Mouse (Mus musculus) embryo, embryonic 11.5 days (tissue): ENCODE results near the gene Fam89a.

ENCODE experiments used
- DNase-seq: peaks from one replicate; pipeline ENCODE4 v3.0.0-alpha.2; 2012; ENCODE audit warnings: low read depth, low spot score

The Fam89a gene

GRCm38 (mm10) chr8:124751709-124752173 lies at the start of gene Fam89a:
TSS of gene Fam89a (minus strand) at chr8:124751832.
- peak; percentile 44 for DNase-seq

DNA sequence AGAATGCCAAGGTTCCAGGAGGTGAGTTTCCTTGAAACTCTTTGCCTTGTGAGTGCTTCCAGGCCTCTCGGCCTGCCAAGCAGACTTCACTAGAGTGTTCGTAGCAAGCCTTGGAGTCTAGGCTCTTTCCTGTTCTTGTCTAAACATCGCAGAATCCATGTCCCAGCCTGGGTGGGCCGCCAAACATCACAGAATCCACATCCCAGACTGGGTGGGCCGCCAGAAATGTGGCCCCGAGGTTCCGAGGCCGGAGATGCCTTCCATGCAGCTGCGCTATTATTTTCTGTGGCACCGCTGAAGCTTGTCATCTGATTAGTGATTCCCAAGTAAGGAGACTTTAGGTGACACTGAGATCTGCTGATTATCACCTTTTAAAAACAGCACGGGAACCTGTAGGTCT lies 48.9 kb upstream of the Fam89a start:
- DNase-seq = no peak

GRCm38 (mm10) chr8:124795781-124796488 lies 44.3 kb upstream of the Fam89a start:
- DNase-seq = no peak

- DNase-seq = no peak
Measured at GRCm38 (mm10) chr8:124794486-124794780, 42.8 kb upstream of the Fam89a start.

- DNase-seq = no peak
Measured at GRCm38 (mm10) chr8:124793661-124794485, 42.2 kb upstream of the Fam89a start.

DNA sequence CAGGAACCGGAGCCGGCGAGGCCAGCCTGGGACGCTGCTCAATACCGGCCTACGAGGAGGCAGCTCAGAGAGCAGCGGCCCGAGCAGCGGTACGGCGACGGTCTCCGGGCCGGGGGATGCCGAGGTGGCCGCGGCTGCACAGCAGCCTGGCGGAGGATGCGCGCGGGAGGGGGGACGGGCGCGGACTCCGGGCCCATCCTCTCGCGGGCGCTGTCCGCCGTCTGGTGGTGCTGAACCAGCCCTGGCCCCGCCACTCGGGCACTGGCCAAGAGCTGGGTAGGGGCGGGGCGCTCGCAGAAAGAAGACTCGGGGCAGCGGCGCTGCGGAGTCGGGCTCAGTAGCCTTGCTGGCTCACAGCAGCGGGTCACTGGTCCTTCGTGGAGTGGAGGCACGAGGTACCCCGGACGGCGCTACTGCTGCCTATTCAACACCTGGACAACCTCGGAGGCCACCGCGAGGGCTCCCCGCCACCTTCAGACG lies 41.6 kb upstream of the Fam89a start:
- peak; percentile 79 for DNase-seq

- peak; percentile 71 for DNase-seq
Measured at GRCm38 (mm10) chr8:124792708-124793107, 41.1 kb upstream of the Fam89a start, which contains the start of gene Trim67. TSS of gene Trim67 (plus strand) at chr8:124793092.

DNA sequence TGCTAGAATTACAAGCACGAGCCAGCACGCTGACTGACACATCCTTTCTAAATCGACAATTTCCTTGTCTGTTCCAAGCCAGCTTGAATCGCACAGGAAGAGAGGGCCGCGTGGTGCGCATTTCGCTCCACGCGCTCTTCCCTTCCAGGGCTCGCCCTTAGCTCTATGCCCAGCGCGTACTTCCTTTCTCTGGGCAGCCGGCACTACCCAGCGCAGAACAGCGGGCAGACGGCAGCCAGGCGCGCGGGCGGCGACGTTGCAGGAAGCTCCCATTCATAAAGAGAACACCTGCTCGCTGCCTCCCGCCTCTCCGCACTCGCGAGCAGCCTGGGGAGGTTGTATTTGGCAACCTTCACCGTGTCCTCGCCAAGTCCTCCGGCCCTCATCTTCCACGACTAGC lies 40.6 kb upstream of the Fam89a start:
- no peak for DNase-seq

DNA sequence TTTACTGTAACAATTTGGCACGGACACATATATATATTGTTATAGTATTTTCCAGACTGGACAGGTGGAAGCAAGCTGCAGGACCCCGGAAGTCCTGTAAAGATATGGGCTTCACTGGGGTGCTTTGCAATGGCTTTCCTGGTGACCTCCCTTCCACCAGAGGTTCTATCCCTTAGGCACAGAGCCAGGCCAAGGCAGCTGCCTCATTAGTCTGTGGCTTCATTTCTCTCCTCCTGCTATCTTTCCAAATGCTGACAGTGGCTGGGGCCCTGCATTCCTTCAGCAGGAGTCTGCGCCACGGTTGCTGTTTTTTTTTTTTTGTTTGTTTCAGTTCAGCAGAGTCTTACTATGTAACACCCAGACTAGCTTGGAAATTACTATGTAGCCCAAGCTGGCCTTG lies 40.1 kb upstream of the Fam89a start:
- no peak for DNase-seq

DNA sequence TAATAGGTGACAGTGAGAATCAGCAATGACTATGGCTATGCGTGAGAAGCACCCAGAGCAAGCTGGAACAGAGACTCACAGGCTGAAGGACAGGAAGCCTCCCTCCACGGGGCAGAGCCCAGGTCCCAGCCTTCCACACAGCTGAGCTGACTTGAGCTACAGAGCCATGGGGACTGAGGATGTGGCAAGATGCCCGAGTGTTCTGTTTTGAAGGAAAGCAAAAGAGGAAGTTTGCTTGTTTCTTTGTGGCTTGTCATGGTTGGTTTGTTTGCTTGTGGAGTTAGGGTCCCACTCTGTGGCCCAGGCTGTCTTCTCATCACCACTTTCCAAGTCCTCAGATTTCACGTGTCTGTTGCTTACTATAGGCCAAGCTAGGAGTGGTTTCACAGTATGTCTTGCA lies 39.0 kb upstream of the Fam89a start:
- DNase-seq = no peak

- DNase-seq = no peak
Measured at GRCm38 (mm10) chr8:124784613-124785012, 33.0 kb upstream of the Fam89a start.

DNA sequence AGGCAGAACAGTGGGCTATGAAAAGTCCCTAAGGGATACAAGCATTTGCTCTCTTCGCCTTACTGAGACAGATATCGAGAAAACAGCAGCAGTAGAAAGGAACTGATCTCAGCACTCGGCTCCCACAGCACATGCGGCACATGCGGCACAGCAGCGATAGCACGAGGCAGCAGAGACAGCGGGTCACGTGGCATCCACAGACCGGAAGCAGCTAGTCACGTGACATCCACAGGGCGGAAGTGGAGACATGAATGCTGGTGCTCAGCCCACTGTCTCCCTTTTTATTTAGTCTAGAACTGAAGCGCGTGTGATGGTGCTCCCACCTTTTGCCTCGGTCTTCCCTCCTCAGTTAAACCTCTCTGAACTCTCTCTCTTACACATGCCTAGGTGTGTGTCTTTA lies 31.6 kb upstream of the Fam89a start:
- DNase-seq = no peak

DNA sequence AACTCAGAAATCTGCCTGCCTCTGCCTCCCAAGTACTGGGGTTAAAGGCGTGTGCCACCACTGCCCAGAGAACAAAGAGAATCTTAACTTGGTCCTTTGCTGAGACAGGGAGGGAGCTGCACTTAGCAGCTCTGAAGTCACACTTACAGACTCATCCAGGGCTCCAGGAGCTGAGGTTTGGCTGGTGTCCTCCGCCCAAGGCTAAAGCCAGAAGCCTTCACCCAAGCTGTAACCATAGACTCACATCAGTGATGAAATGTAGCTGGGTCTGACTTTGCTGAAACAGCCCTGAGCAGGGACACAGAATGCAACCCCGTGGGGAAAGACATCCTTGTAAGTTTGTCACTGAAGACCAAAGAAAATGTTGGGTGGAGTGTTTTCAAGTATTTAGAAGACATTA lies 30.8 kb upstream of the Fam89a start:
- no peak for DNase-seq

- no peak for DNase-seq
Measured at GRCm38 (mm10) chr8:124780236-124780635, 28.6 kb upstream of the Fam89a start.

DNA sequence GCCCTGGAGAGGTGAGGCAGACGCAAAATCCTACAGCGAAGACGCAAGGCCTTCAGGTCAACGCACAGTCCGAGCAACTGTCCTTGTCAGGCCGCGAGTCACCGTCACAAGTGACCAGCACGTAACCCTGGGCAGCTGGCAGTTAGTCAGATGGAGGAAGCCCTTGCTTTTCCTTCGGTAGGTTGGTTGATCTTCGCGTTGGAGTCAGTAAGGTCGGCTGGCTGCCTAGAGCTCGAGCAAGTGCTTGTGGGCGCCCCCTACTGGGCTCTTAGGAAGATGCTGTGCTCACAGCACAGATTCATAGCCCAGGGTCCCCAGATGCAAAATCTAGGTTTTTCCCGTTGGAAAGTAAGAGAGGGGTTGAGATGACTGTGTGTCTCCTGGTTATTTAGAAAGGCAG lies 24.1 kb upstream of the Fam89a start:
- DNase-seq = peak; percentile 69

DNA sequence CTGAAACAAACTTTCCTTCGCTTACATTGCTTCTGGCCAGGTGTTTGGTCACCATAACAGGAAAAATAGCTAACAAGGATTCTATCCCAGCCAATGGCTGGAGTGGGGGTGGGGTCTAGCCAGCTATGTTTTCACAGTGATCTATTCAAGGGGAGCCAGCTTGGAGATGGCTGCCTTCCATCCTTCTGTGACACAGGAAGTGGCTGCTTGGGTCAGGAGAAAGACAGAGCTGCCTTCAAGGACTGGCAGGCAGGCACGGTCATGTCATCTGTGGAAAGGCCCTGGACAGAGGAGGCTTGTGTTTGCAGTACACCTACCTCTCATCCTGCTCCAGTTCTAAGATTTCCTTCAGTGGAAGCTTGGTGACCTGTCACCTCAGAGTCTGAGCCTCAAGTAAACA lies 20.8 kb upstream of the Fam89a start:
- DNase-seq = no peak

DNA sequence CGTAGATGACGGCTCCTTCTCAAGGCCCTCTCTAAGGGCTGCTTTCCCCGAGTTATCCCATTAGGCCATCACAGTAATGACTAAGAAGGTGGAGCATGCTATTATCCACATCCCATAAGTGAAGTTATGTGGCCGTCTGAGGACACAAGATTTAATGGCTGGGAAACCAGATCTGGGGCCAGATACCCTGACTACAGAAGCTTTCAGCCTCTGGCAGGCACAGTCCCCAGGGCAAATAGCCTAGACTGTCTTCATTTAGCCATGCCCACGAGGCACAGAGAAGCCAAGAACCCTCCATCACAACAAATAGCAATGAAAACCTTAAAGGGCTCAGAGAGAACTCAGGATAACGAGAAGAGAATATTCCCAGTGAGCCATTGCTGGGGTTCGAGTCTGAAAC lies 11.4 kb upstream of the Fam89a start:
- no peak for DNase-seq

GRCm38 (mm10) chr8:124758544-124758943 lies 6.9 kb upstream of the Fam89a start:
- DNase-seq = no peak

DNA sequence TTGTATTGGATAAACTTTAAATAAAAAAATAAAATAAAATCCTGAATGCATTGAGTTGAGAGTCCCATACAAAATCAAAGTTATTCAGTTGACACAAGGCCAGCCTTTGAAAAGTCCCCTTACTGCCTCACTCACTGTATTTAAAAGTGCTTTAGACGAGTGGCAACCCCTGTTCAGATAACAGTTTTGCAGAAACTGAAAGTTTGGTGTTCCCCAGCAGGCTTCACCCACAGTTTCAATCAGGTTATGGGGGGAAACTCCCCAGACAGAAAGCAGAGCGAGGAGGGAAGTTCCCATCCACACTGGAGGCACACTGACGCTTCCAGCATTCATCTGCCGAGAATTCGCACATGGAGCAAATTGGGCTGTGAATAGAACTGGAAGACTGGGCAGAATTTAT lies 5.0 kb upstream of the Fam89a start:
- DNase-seq = no peak

DNA sequence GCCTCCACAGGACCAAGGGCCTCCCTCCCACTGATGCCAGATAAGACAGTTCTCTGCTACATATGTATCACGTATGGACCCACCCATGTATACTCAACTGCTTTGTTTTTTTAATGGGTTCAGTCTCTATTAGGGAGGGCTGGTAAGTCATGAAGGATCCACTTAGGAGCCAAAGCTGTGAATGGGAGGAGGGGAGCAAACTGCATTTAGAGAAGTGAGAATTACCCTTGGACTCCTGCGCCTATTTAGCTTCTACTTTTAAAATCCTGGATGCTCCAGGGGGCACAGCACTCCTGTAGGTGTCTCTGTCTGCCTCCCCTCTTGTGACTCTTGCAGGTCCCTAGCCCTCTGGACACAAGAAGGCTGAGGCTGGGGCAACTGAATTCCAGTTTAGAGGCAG lies 4.5 kb upstream of the Fam89a start:
- no peak for DNase-seq

GRCm38 (mm10) chr8:124755481-124755880 lies 3.8 kb upstream of the Fam89a start:
- DNase-seq = no peak

GRCm38 (mm10) chr8:124754792-124755190 lies 3.2 kb upstream of the Fam89a start:
- DNase-seq = no peak
